Mouse (Mus musculus): Measurements from ENCODE around the gene Acp5. TPM values are rescaled to one million over a fixed set of nuclear protein-coding genes. Genes with fewer than 3 reads are reported as not detected.

Gene Acp5
- 342 TPM for polyA plus RNA-seq (2017; shearing (Covaris generic))

DNA sequence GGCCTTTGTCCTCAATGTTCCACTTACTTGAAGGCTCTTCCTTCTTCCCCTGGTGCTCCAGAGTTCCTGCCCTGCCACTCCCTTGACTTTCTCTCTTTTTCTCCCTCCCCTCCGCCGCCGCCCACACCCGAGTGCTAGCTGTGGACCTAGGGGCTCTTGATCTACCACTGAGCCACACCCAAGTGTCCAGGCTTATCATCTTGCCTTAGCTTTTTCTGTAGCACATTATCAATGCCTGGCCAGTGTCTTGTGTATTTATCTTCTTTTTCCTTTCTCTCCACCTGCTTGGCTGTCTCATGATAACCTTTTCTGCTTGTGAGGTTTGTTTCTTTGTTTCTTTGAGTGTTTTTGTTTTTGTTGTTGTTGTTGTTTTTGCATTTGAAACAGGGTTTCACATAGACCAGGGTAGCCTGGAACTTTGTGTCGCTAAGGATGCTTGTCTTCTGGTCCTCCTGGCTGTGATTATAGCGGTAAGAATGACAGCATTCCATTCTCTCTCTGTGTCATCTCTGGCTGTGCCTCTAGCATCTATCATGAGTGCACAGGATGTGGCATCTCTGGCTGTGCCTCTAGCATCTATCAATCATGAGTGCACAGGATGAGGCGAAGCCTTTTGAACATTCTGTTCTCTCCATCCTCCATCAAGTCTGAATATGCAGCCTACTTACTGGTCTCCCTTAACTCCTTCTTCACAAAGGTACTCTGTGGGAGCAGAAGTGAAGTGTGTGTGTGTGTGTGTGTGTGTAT lies at the start of gene Acp5:
Gene Acp5 (minus strand): TSS at position 68 of the 747 bp plus-strand sequence.

DNA sequence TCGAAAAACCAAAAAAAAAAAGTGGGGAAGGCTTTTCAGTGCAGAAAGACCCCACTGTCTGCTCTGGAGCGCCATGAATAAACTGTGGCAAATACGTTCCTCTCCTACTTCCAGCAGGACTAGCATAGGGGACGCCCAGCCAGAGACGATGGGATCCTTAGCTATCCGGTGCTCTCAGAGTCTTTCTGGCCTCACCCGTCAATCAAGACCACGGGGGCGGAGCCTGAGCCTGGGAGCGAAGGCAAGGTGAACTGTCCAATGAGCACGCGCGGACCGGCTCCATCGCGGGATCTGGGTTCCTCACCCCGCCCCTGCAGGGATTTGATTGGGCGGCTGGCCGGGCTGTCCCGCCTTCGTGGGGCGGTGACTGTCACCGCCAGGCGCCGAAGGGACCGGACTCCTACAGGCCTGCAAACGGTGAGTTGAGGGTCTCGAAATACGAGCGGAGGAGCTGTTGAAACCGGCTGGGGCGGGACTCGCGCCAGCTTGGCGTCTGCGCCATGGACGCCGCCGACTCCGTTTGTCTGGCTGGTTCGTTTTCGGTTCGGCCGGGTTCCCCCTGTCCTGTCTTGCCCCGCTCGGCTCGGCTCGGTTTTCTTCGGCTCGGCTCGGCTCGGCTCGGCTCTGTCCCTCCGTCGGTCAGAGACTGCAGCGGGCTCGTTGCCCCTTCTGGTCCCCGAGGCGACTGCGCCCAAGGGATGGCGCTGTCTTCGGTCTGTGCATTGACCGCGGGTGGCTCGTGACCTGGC lies 21.2 kb upstream of the Acp5 start, which contains the start of gene Pigyl:
Gene Pigyl (plus strand): TSS at position 350 of the 749 bp plus-strand sequence.

DNA sequence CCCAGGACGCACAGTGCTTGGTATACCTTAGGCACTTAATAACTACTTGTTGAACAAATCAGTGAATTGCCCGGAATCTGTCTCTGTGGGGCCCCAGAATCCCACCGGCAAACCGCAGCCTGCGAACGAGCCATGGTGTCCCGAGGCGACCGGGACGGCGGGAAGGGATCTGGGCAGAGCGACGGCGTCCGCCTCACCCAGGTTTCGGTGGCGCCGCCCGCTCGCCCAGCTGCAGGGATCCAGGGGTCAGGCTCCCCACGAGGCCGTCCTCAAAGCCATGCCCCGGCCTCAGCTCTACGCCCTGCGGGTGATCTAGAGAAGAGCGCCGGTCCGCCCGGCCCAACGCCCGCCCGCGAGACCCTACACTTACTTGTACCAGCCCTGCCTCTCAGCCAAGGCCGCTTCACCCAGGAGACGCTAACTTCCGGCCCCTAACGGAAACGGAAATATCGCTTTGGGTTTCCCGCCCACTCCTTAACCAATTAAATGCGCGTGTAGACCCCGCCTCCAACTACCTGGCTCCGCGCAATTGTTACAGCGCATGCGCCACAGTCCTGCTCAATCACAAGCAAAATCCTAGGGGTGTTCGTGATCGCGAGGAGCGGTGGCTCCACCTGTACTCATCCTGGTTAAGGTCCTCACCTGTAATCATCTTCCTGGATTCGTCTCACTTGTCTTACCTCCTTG lies 18.6 kb downstream of the Acp5 start, which contains the start of gene Elof1:
Gene Elof1 (minus strand): TSS at position 433 of the 687 bp plus-strand sequence.

DNA sequence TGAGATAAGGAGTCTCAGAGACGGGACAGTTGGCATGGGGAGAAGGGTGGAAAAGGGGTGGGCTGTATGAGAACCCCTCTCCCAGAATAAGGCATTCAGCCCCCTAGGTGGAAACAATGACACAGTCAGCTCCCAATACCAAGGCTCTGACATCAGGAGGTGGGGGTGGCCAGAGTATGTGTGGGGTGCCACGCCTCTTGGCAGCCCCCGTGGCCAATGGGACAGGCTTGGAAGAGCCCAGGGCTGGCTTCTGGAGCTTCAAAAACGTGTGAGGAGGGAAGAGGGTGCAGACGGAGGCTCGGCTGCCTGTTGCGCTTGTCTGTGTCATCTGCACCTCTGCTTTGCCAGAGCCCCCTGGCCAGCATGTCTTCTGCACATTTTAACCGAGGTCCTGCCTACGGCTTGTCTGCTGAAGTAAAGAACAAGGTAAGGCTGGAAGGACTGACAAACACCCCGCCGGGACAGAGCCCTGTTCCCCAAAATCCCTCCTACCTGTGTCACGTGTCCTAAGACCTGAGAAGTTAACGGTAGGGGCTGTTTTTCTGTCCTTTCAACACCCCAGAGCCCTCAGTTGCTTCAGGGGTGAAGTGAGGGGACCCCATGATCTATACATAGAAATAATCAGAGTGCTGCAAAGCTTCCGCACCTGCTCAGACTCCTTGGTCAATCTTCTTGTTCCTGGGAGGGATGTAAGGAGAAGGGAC lies 36.4 kb downstream of the Acp5 start, which contains the start of gene Cnn1:
Gene Cnn1 (plus strand): TSS at position 224 of the 704 bp plus-strand sequence.

DNA sequence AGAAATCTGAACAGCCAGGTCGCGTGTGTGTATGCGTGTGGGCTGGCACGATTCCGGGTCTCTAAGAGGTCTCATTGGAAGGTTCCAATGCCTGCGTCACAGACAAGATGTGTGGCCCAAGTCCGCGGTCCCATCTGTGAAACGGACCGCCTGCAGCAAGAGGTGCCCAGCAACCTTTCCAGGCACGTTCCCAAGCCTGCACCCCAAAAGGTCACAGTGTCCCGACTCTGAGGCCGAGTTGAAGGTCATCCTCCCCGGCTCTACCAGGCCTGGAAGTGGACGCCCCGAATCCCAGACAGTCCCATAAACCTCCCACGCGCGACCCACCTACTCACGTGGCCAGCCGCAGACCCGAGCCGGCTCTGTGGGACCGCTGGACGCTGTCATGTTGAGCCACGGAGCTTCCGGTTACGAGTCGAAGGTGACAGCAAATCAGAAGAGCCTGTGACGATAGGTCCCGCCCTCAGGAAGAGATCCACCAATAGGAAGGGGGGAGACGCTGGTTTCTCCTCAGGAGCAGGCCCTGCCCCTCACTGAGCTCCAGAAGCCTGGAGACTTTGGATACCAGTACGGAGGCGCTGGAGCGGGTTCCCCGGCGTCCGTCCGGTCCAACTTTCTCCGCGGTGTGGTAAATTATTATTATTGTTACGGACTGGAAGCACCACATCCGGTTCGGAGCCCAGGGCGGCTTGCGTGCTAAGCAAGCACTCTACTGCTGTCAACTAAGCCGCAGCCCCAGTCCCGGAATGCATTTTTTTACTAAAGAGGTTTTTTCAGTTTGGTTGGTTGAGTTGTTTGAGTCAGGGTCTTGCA lies 50.3 kb downstream of the Acp5 start, which contains the start of gene Ecsit:
Gene Ecsit (minus strand): TSS at position 417 of the 813 bp plus-strand sequence.

Other genes with a start within 250 kb of the Acp5 start
- 13.6 TPM for gene Rab3d, start 217.5 kb downstream of the Acp5 start, polyA plus RNA-seq (2017; shearing (Covaris generic))
- 0.25 TPM for gene Ccdc159, start 208.2 kb downstream of the Acp5 start, polyA plus RNA-seq (2017; shearing (Covaris generic))
- 4.0 TPM for gene Tmem205, start 208.2 kb downstream of the Acp5 start, polyA plus RNA-seq (2017; shearing (Covaris generic))
- gene Plppr2, start 198.7 kb downstream of the Acp5 start, polyA plus RNA-seq (2017; shearing (Covaris generic)): 1.1 TPM
- gene Swsap1, start 180.0 kb downstream of the Acp5 start, polyA plus RNA-seq (2017; shearing (Covaris generic)): 6.5 TPM
- 0.51 TPM for gene Epor, start 172.2 kb downstream of the Acp5 start, polyA plus RNA-seq (2017; shearing (Covaris generic))
- not detected for gene Rgl3, start 146.3 kb downstream of the Acp5 start, polyA plus RNA-seq (2017; shearing (Covaris generic))
- gene Ccdc151, start 133.1 kb downstream of the Acp5 start, polyA plus RNA-seq (2017; shearing (Covaris generic)): not detected
- 101 TPM for gene Prkcsh, start 132.9 kb downstream of the Acp5 start, polyA plus RNA-seq (2017; shearing (Covaris generic))
- not detected for gene Elavl3, start 83.7 kb downstream of the Acp5 start, polyA plus RNA-seq (2017; shearing (Covaris generic))
- gene Gm49318, start 64.5 kb downstream of the Acp5 start, polyA plus RNA-seq (2017; shearing (Covaris generic)): not detected
- gene Zfp653, start 64.3 kb downstream of the Acp5 start, polyA plus RNA-seq (2017; shearing (Covaris generic)): 5.5 TPM
- gene Ecsit, start 50.3 kb downstream of the Acp5 start, polyA plus RNA-seq (2017; shearing (Covaris generic)): 58.0 TPM
- not detected for gene Cnn1, start 36.5 kb downstream of the Acp5 start, polyA plus RNA-seq (2017; shearing (Covaris generic))
- gene Elof1, start 18.5 kb downstream of the Acp5 start, polyA plus RNA-seq (2017; shearing (Covaris generic)): 103 TPM
- 54.8 TPM for gene Pigyl, start 21.1 kb upstream of the Acp5 start, polyA plus RNA-seq (2017; shearing (Covaris generic))
- not detected for gene Zfp872, start 52.4 kb upstream of the Acp5 start, polyA plus RNA-seq (2017; shearing (Covaris generic))
- 60.9 TPM for gene Zfp809, start 90.0 kb upstream of the Acp5 start, polyA plus RNA-seq (2017; shearing (Covaris generic))
- 5.9 TPM for gene Zfp599, start 124.2 kb upstream of the Acp5 start, polyA plus RNA-seq (2017; shearing (Covaris generic))
- gene Zfp810, start 171.9 kb upstream of the Acp5 start, polyA plus RNA-seq (2017; shearing (Covaris generic)): 16.1 TPM